Mouse (Mus musculus) kidney, embryonic 14.5 days (tissue): ENCODE results near the gene Ppp2r5c. TPM values are rescaled to one million over a fixed set of nuclear protein-coding genes. Genes with fewer than 3 reads are reported as not detected.

Experiments
- ATAC-seq: fragments of 200-750 bp; cut with Nextera tagmentation; 2 replicates; pipeline ENCODE4 v1.8.0; 2017; ENCODE audit warnings: moderate number of reproducible peaks, mild to moderate bottlenecking, moderate TSS enrichment, moderate library complexity; ENCODE audit not compliant: low FRiP score, low TSS enrichment
- H3K27ac ChIP-seq: fragments of 300-500 bp; sonication (generic); 2 replicates; pipeline ENCODE4 v1.5.1; 2014; ENCODE audit warnings: low read depth, mild to moderate bottlenecking, low read length, moderate library complexity, mixed read lengths
- H3K27me3 ChIP-seq: fragments of 300-500 bp; sonication (generic); 2 replicates; pipeline ENCODE4 v1.6.1; 2014; ENCODE audit warnings: mild to moderate bottlenecking, low read length; ENCODE audit not compliant: control insufficient read depth, insufficient read depth
- H3K36me3 ChIP-seq: fragments of 300-500 bp; sonication (generic); 2 replicates; pipeline ENCODE4 v1.6.1; 2014; ENCODE audit warnings: low read length, mixed read lengths; ENCODE audit not compliant: control insufficient read depth, insufficient read depth
- H3K4me1 ChIP-seq: fragments of 300-500 bp; sonication (generic); 2 replicates; pipeline ENCODE4 v1.6.1; 2014; ENCODE audit warnings: low read length, mixed read lengths; ENCODE audit not compliant: control insufficient read depth, insufficient read depth
- H3K4me2 ChIP-seq: fragments of 300-500 bp; sonication (generic); replicated peaks from 2 replicates; pipeline ENCODE4 v1.6.1; 2014; ENCODE audit warnings: low read depth, mild to moderate bottlenecking, low read length
- H3K4me3 ChIP-seq: fragments of 300-500 bp; sonication (generic); 2 replicates; pipeline ENCODE4 v1.5.1; 2014; ENCODE audit warnings: mild to moderate bottlenecking, low read length
- H3K9ac ChIP-seq: fragments of 300-500 bp; sonication (generic); 2 replicates; pipeline ENCODE4 v1.6.1; 2014; ENCODE audit warnings: low read depth, mild to moderate bottlenecking, low read length, moderate library complexity
- H3K9me3 ChIP-seq: fragments of 300-500 bp; sonication (generic); 2 replicates; pipeline ENCODE4 v1.6.1; 2016; ENCODE audit warnings: low read length; ENCODE audit not compliant: control insufficient read depth
- WGBS: fragments of 180-500 bp; shearing (Covaris S2); extraction: QIAGEN DNeasy Blood & Tissue Kit; methylation state at CpG from one replicate; pipeline ENCODE4 v1.1.7; 2014; 5-methylcytosine and 5-hydroxymethylcytosine counted together
- polyA plus RNA-seq: library from polyadenylated mRNA; unstranded; fragments of >200 nt; fragmentation: Nextera tagmentation; extraction: Ambion mirVana; gene quantifications from 2 replicates; pipeline ENCODE4 v1.2.1, GENCODE M21; 2014

The Ppp2r5c gene
- polyA plus RNA-seq = 114 and 160 TPM in 2 replicates

GRCm38 (mm10) chr12:110446290-110447170, at the start of gene Ppp2r5c:
Gene Ppp2r5c (plus strand): TSS chr12:110447120.
- Histone ChIP-seq H3K27me3 (no peaks in the 10 kb centered on the region; the same call in 1 of the 2 replicates), H3K9ac (peak within 1 kb of the TSS; percentile 84), H3K4me2 (peak within 1 kb of the TSS; percentile 86), H3K27ac (peak within 1 kb of the TSS; percentile 97), H3K36me3 (no peaks in the 10 kb centered on the region), H3K4me3 (peak within 1 kb of the TSS; percentile 83), H3K4me1 (peaks cover 6% of the 10 kb centered on the region; the same call in 1 of the 2 replicates), H3K9me3 (no peaks in the 10 kb centered on the region)
- under 1% methylated on average over 69 of the region's 86 CpGs for WGBS
- peak; percentile 96 for ATAC-seq

- H3K27ac ChIP-seq = no peak overlapping the region
- 33% methylated on average over 8 of the region's 8 CpGs for WGBS
- no peaks in the 10 kb centered on the region for H3K4me1 ChIP-seq
These were observed 48.6 kb upstream of the Ppp2r5c start for GRCm38 (mm10) chr12:110398351-110398750.

GRCm38 (mm10) chr12:110399161-110399560, 47.8 kb upstream of the Ppp2r5c start:
- Histone ChIP-seq H3K36me3 (no peaks in the 10 kb centered on the region), H3K4me1 (no peaks in the 10 kb centered on the region), H3K4me3 (no peak overlapping the region), H3K27ac (no peak overlapping the region), H3K27me3 (no peaks in the 10 kb centered on the region), H3K4me2 (no peak overlapping the region), H3K9ac (no peak overlapping the region), H3K9me3 (no peaks in the 10 kb centered on the region)
- no peak for ATAC-seq
- WGBS = 81% methylated on average over 6 of the region's 6 CpGs

More at GRCm38 (mm10) chr12:110398351-110398750, 48.6 kb upstream of the Ppp2r5c start:
- no peaks in the 10 kb centered on the region for H3K36me3 ChIP-seq
- H3K27me3 ChIP-seq = no peaks in the 10 kb centered on the region
- H3K9me3 ChIP-seq = no peaks in the 10 kb centered on the region
- ATAC-seq = no peak
- H3K9ac ChIP-seq = no peak overlapping the region
- H3K4me3 ChIP-seq = no peak overlapping the region
- H3K4me2 ChIP-seq = no peak overlapping the region

- no peaks in the 10 kb centered on the region for H3K9me3 ChIP-seq
- H3K4me2 ChIP-seq = no peak overlapping the region
- 84% methylated on average over 5 of the region's 5 CpGs for WGBS
- no peaks in the 10 kb centered on the region for H3K36me3 ChIP-seq
- H3K9ac ChIP-seq = no peak overlapping the region
- H3K4me3 ChIP-seq = no peak overlapping the region
- no peak overlapping the region for H3K27ac ChIP-seq
- H3K4me1 ChIP-seq = no peaks in the 10 kb centered on the region
- no peaks in the 10 kb centered on the region for H3K27me3 ChIP-seq
- no peak for ATAC-seq
These were observed 46.0 kb upstream of the Ppp2r5c start for GRCm38 (mm10) chr12:110400936-110401335.

- 91% methylated on average over 4 of the region's 4 CpGs for WGBS
- Histone ChIP-seq H3K9me3 (no peaks in the 10 kb centered on the region), H3K9ac (no peak overlapping the region), H3K27ac (no peak overlapping the region), H3K4me2 (no peak overlapping the region), H3K27me3 (no peaks in the 10 kb centered on the region), H3K4me1 (no peaks in the 10 kb centered on the region), H3K36me3 (no peaks in the 10 kb centered on the region), H3K4me3 (no peak overlapping the region)
- no peak for ATAC-seq
These were observed 45.0 kb upstream of the Ppp2r5c start for GRCm38 (mm10) chr12:110401871-110402270.

GRCm38 (mm10) chr12:110416244-110416643, 30.7 kb upstream of the Ppp2r5c start:
- Histone ChIP-seq H3K9ac (no peak overlapping the region), H3K9me3 (no peaks in the 10 kb centered on the region), H3K4me2 (no peak overlapping the region), H3K4me3 (no peak overlapping the region), H3K36me3 (no peaks in the 10 kb centered on the region), H3K27me3 (no peaks in the 10 kb centered on the region), H3K27ac (no peak overlapping the region), H3K4me1 (no peaks in the 10 kb centered on the region)
- 49% methylated on average over 3 of the region's 3 CpGs for WGBS
- no peak for ATAC-seq

- no peak for ATAC-seq
- H3K9ac ChIP-seq = no peak overlapping the region
- H3K4me3 ChIP-seq = no peak overlapping the region
- H3K4me2 ChIP-seq = peak overlapping the region; percentile 21
- H3K36me3 ChIP-seq = no peaks in the 10 kb centered on the region
- no peaks in the 10 kb centered on the region for H3K4me1 ChIP-seq
- H3K27me3 ChIP-seq = no peaks in the 10 kb centered on the region
- WGBS = 54% methylated on average over 28 of the region's 28 CpGs
- no peaks in the 10 kb centered on the region for H3K9me3 ChIP-seq
- H3K27ac ChIP-seq = no peak overlapping the region
These were observed 29.6 kb upstream of the Ppp2r5c start for GRCm38 (mm10) chr12:110417023-110417986.

GRCm38 (mm10) chr12:110417987-110418734, 28.8 kb upstream of the Ppp2r5c start:
- H3K27me3 ChIP-seq = no peaks in the 10 kb centered on the region
- no peaks in the 10 kb centered on the region for H3K4me1 ChIP-seq
- no peak overlapping the region for H3K4me3 ChIP-seq
- 44% methylated on average over 20 of the region's 20 CpGs for WGBS
- H3K4me2 ChIP-seq = no peak overlapping the region
- H3K9ac ChIP-seq = no peak overlapping the region
- no peaks in the 10 kb centered on the region for H3K9me3 ChIP-seq
- no peaks in the 10 kb centered on the region for H3K36me3 ChIP-seq
- ATAC-seq = peak; percentile 22; the same call in 1 of the 2 replicates
- H3K27ac ChIP-seq = no peak overlapping the region
